Mouse (Mus musculus) myocyte (in vitro differentiated cells): ENCODE measurements at regions not wholly inside any gene's neighbourhood (a gene's known extent, or its start where the extent isn't known, plus 50 kb on each side); places are given as distances from the start of the nearest gene placed in this dataset.

Experiments
- H3K27me3 ChIP-seq: one replicate; pipeline ENCODE4 v1.6.1; 2011; ENCODE audit not compliant: control insufficient read depth, insufficient read depth, insufficient read length
- H3K36me3 ChIP-seq: one replicate; pipeline ENCODE4 v1.6.1; 2011; ENCODE audit not compliant: control insufficient read depth, insufficient read depth
- H3K4me2 ChIP-seq: one replicate; pipeline ENCODE4 v1.6.1; 2011; ENCODE audit warnings: low read depth, control low read depth
- H3K4me3 ChIP-seq: one replicate; pipeline ENCODE4 v1.5.1; 2011; ENCODE audit warnings: mild to moderate bottlenecking, control low read depth, moderate library complexity
- H3K79me2 ChIP-seq: one replicate; pipeline ENCODE4 v1.6.1; 2011; ENCODE audit not compliant: control insufficient read depth, insufficient read depth
- H3ac ChIP-seq: one replicate; pipeline ENCODE4 v1.6.1; 2011; ENCODE audit not compliant: control insufficient read depth, insufficient read length
- CEBPB ChIP-seq: IDR thresholded peaks from 2 replicates; pipeline ENCODE4 v1.6.1; 2011; ENCODE audit warnings: mild to moderate bottlenecking, moderate library complexity; ENCODE audit not compliant: poor library complexity, insufficient read depth, severe bottlenecking
- MAX ChIP-seq: IDR thresholded peaks from one replicate; pipeline ENCODE4 v1.6.1; 2011; ENCODE audit warnings: low read depth, mild to moderate bottlenecking, control low read depth
- MYOD1 ChIP-seq, 3 experiments: IDR thresholded peaks; one replicate each; pipeline ENCODE4 v1.6.1; 2011; ENCODE audit warnings: control low read depth in 2 of 3, low read depth in 2 of 3, mild to moderate bottlenecking in 2 of 3, moderate library complexity in 1 of 3; ENCODE audit not compliant: insufficient read length in 2 of 3, control insufficient read depth in 1 of 3
- MYOG ChIP-seq, 3 experiments: IDR thresholded peaks; one replicate each; pipeline ENCODE4 v1.6.1; 2011; ENCODE audit warnings: control low read depth in 2 of 3, low read depth in 2 of 3, mild to moderate bottlenecking in 2 of 3; ENCODE audit not compliant: insufficient read length in 2 of 3, control insufficient read depth in 1 of 3, insufficient read depth in 1 of 3
- POLR2A ChIP-seq: IDR thresholded peaks from one replicate; pipeline ENCODE4 v1.6.1; 2011; ENCODE audit warnings: low read depth, mild to moderate bottlenecking, control low read depth, moderate library complexity; ENCODE audit not compliant: insufficient read length
- POLR2AphosphoS2 ChIP-seq: IDR thresholded peaks from one replicate; pipeline ENCODE4 v1.6.1; 2011; ENCODE audit warnings: low read depth, control low read depth; ENCODE audit not compliant: insufficient read length
- REST ChIP-seq: IDR thresholded peaks from one replicate; pipeline ENCODE4 v1.6.1; 2011; ENCODE audit warnings: mild to moderate bottlenecking, control low read depth, moderate library complexity; ENCODE audit not compliant: insufficient read depth, insufficient read length
- SRF ChIP-seq: IDR thresholded peaks from one replicate; pipeline ENCODE4 v1.6.1; 2011; ENCODE audit warnings: low read depth; ENCODE audit not compliant: control insufficient read depth, insufficient read length
- TCF12 ChIP-seq: IDR thresholded peaks from one replicate; pipeline ENCODE4 v1.6.1; 2011; ENCODE audit warnings: mild to moderate bottlenecking, control low read depth; ENCODE audit not compliant: poor library complexity, insufficient read depth, severe bottlenecking
- TCF3 ChIP-seq: IDR thresholded peaks from one replicate; pipeline ENCODE4 v1.6.1; 2011; ENCODE audit warnings: low read depth, control low read depth; ENCODE audit not compliant: insufficient read length
- USF1 ChIP-seq: IDR thresholded peaks from one replicate; pipeline ENCODE4 v1.6.1; 2011; ENCODE audit warnings: low read depth, mild to moderate bottlenecking, control low read depth, moderate library complexity

GRCm38 (mm10) chr1:90544821-90545536 lies 57.8 kb upstream of the Cops8 start:
- Histone ChIP-seq H3ac (no peak overlapping the region), H3K4me3 (no peak overlapping the region), H3K4me2 (no peak overlapping the region), H3K27me3 (no peaks in the 10 kb centered on the region), H3K36me3 (no peaks in the 10 kb centered on the region), H3K79me2 (no peaks in the 10 kb centered on the region)
- TF ChIP-seq POLR2AphosphoS2 (no peak), POLR2A (no peak), TCF3 (no peak), TCF12 (no peak), CEBPB (no peak)

GRCm38 (mm10) chr1:90552644-90553043 lies 50.1 kb upstream of the Cops8 start:
- Histone ChIP-seq H3ac (no peak overlapping the region), H3K4me2 (no peak overlapping the region), H3K27me3 (no peaks in the 10 kb centered on the region), H3K36me3 (no peaks in the 10 kb centered on the region), H3K79me2 (no peaks in the 10 kb centered on the region), H3K4me3 (no peak overlapping the region)
- no peak for TF ChIP-seq POLR2AphosphoS2
- TF ChIP-seq POLR2A: no peak
- TF ChIP-seq SRF: no peak
- TF ChIP-seq TCF3: no peak
- TF ChIP-seq USF1: no peak
- TF ChIP-seq MAX: no peak
- TF ChIP-seq TCF12: no peak
- no peak for TF ChIP-seq REST
- no peak for TF ChIP-seq MYOD1 (IDR thresholded peaks at IDR 0.05; ENCODE audit: control insufficient read depth in 1 of 3, insufficient read length in 2 of 3, low read depth in 2 of 3)
- no peak for TF ChIP-seq MYOG (IDR thresholded peaks at IDR 0.05; ENCODE audit: control insufficient read depth in 1 of 3, insufficient read depth in 1 of 3, insufficient read length in 2 of 3, low read depth in 2 of 3)
